Mouse (Mus musculus) heart, embryonic 13.5 days (tissue): ENCODE measurements around the gene Epb41l2. TPM values are rescaled to one million over a fixed set of nuclear protein-coding genes. Genes with fewer than 3 reads are reported as not detected.

Source experiments
- ATAC-seq: fragments of 200-750 bp; cut with Nextera tagmentation; 2 replicates; pipeline ENCODE4 v1.8.0; 2017; ENCODE audit warnings: moderate TSS enrichment; ENCODE audit not compliant: insufficient number of reproducible peaks, low FRiP score, low TSS enrichment; ENCODE audit errors: extremely low read depth
- H3K27ac ChIP-seq: fragments of 300-500 bp; sonication (generic); replicated peaks from 2 replicates; pipeline ENCODE4 v1.5.1; 2015; ENCODE audit warnings: moderate library complexity, mild to moderate bottlenecking, inconsistent platforms
- H3K27me3 ChIP-seq: fragments of 300-500 bp; sonication (generic); replicated peaks from 2 replicates; pipeline ENCODE4 v1.6.1; 2015; ENCODE audit warnings: mild to moderate bottlenecking, inconsistent platforms
- H3K36me3 ChIP-seq: fragments of 300-500 bp; sonication (generic); 2 replicates; pipeline ENCODE4 v1.6.1; 2015; ENCODE audit warnings: mild to moderate bottlenecking, inconsistent platforms
- H3K4me1 ChIP-seq: fragments of 300-500 bp; sonication (generic); 2 replicates; pipeline ENCODE4 v1.6.1; 2015; ENCODE audit warnings: inconsistent platforms
- H3K4me2 ChIP-seq: fragments of 300-500 bp; sonication (generic); 2 replicates; pipeline ENCODE4 v1.6.1; 2015; ENCODE audit warnings: inconsistent platforms, mild to moderate bottlenecking, moderate library complexity
- H3K4me3 ChIP-seq: fragments of 300-500 bp; sonication (generic); 2 replicates; pipeline ENCODE4 v1.5.1; 2015; ENCODE audit warnings: moderate library complexity, mild to moderate bottlenecking, inconsistent platforms
- H3K9ac ChIP-seq: fragments of 300-500 bp; sonication (generic); 2 replicates; pipeline ENCODE4 v1.6.1; 2015; ENCODE audit warnings: inconsistent platforms, mild to moderate bottlenecking, moderate library complexity
- H3K9me3 ChIP-seq: fragments of 300-500 bp; sonication (generic); 2 replicates; pipeline ENCODE4 v1.6.1; 2016; ENCODE audit warnings: inconsistent platforms
- WGBS: fragments of 180-500 bp; shearing (Covaris S2); methylation state at CpG from one replicate; pipeline ENCODE4 v1.1.7; 2015; ENCODE audit warnings: mixed read lengths; 5-methylcytosine and 5-hydroxymethylcytosine counted together
- polyA plus RNA-seq: library from polyadenylated mRNA; unstranded; fragments of >200 nt; fragmentation: Nextera tagmentation; extraction: Ambion mirVana; gene quantifications from 2 replicates; pipeline ENCODE4 v1.2.1, GENCODE M21; 2015

Gene Epb41l2
- polyA plus RNA-seq, 1 experiment from 2014 or later, result 45.8 TPM

DNA sequence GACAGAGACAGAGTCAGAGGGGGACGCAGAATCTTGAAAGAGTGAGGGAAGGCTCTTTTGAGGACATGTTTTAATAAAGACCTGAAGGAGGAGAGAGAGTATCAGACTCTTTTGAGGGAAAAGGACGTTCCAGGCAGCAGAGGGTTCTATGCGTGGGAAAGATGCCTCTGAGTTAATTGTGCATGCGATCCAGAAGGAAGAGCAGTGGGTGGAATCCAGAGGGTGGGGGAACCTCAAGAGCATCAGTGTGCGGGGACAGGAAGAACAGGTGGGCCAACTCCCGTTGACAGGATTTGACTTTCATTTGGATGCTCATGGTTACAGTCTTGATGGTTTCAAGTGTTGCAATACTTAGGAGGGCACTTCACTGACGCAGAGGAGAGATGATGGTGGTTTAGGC, 29.5 kb upstream of the Epb41l2 start:
- ATAC-seq, result no peak
- H3K36me3 ChIP-seq, result no peaks in the 10 kb centered on the region
- peaks cover 7% of the 10 kb centered on the region; the same call in 1 of the 2 replicates for H3K4me1 ChIP-seq
- H3K27me3 ChIP-seq, result no peaks in the 10 kb centered on the region
- no peaks in the 10 kb centered on the region for H3K9me3 ChIP-seq
- no peak overlapping the region for H3K4me2 ChIP-seq
- H3K27ac ChIP-seq, result no peak overlapping the region
- 81% methylated on average over 7 of the region's 7 CpGs for WGBS
- H3K9ac ChIP-seq, result no peak overlapping the region
- no peak overlapping the region for H3K4me3 ChIP-seq

GRCm38 (mm10) chr10:25331321-25332049, 28.1 kb upstream of the Epb41l2 start:
- Histone ChIP-seq H3K4me1 (peaks cover 7% of the 10 kb centered on the region; the same call in 1 of the 2 replicates), H3K27ac (0 out of 2 replicates have a peak overlapping the region, but pooled peaks have one; percentile 45), H3K9me3 (no peaks in the 10 kb centered on the region), H3K36me3 (no peaks in the 10 kb centered on the region), H3K4me2 (no peak overlapping the region), H3K27me3 (no peaks in the 10 kb centered on the region), H3K4me3 (no peak overlapping the region), H3K9ac (no peak overlapping the region)
- ATAC-seq, result no peak
- WGBS, result 57% methylated on average over 9 of the region's 9 CpGs

GRCm38 (mm10) chr10:25333390-25334079, 26.1 kb upstream of the Epb41l2 start:
- H3K36me3 ChIP-seq, result no peaks in the 10 kb centered on the region
- WGBS, result 75% methylated on average over 4 of the region's 4 CpGs
- no peak overlapping the region for H3K4me2 ChIP-seq
- ATAC-seq, result no peak
- H3K27ac ChIP-seq, result no peak overlapping the region
- H3K27me3 ChIP-seq, result no peaks in the 10 kb centered on the region
- H3K4me3 ChIP-seq, result no peak overlapping the region
- peaks cover 7% of the 10 kb centered on the region; the same call in 1 of the 2 replicates for H3K4me1 ChIP-seq
- no peaks in the 10 kb centered on the region for H3K9me3 ChIP-seq
- no peak overlapping the region for H3K9ac ChIP-seq

GRCm38 (mm10) chr10:25340675-25341074, 18.9 kb upstream of the Epb41l2 start:
- Histone ChIP-seq H3K27me3 (no peaks in the 10 kb centered on the region), H3K9ac (no peak overlapping the region), H3K4me3 (no peak overlapping the region), H3K4me1 (no peaks in the 10 kb centered on the region), H3K36me3 (no peaks in the 10 kb centered on the region), H3K27ac (no peak overlapping the region), H3K9me3 (peaks cover 3% of the 10 kb centered on the region; the same call in 1 of the 2 replicates), H3K4me2 (no peak overlapping the region)
- 86% methylated on average over 5 of the region's 5 CpGs for WGBS
- no peak for ATAC-seq

GRCm38 (mm10) chr10:25342801-25343200, 16.8 kb upstream of the Epb41l2 start:
- ATAC-seq, result no peak
- Histone ChIP-seq H3K4me3 (no peak overlapping the region), H3K4me1 (no peaks in the 10 kb centered on the region), H3K9ac (no peak overlapping the region), H3K27ac (no peak overlapping the region), H3K27me3 (no peaks in the 10 kb centered on the region), H3K36me3 (no peaks in the 10 kb centered on the region), H3K9me3 (peaks cover 3% of the 10 kb centered on the region; the same call in 1 of the 2 replicates), H3K4me2 (no peak overlapping the region)

GRCm38 (mm10) chr10:25353941-25354340, 5.7 kb upstream of the Epb41l2 start:
- Histone ChIP-seq H3K36me3 (no peaks in the 10 kb centered on the region), H3K9me3 (no peaks in the 10 kb centered on the region), H3K27me3 (no peaks in the 10 kb centered on the region), H3K4me1 (peaks cover 3% of the 10 kb centered on the region; the same call in 1 of the 2 replicates), H3K9ac (no peak overlapping the region), H3K27ac (no peak overlapping the region), H3K4me2 (no peak overlapping the region), H3K4me3 (no peak overlapping the region)
- 90% methylated on average over 3 of the region's 3 CpGs for WGBS
- no peak for ATAC-seq

DNA sequence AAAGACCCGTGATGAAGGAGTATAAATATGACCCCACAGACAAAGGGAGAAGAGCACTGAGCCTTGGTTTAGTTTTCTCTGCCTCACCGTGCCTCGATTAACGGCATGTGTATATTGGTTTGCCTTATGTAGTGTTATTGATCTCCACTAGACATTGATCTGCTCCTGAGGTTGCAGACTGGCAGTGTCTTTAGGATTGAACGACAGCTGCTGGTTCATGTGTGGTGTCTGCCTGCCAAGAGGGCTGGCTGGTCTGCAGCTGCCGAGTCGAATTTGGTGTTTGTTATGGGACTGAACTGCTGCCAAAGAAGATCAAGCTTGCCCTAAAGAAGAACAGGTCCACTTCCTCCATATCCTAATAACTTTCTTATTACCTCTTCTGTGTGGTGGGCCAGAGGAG, 5.2 kb upstream of the Epb41l2 start:
- ATAC-seq, result no peak
- Histone ChIP-seq H3K9ac (no peak overlapping the region), H3K4me2 (no peak overlapping the region), H3K27ac (no peak overlapping the region), H3K9me3 (no peaks in the 10 kb centered on the region), H3K36me3 (no peaks in the 10 kb centered on the region), H3K4me1 (peaks cover 6% of the 10 kb centered on the region; the same call in 1 of the 2 replicates), H3K4me3 (no peak overlapping the region), H3K27me3 (no peaks in the 10 kb centered on the region)
- WGBS, result 91% methylated on average over 7 of the region's 7 CpGs

DNA sequence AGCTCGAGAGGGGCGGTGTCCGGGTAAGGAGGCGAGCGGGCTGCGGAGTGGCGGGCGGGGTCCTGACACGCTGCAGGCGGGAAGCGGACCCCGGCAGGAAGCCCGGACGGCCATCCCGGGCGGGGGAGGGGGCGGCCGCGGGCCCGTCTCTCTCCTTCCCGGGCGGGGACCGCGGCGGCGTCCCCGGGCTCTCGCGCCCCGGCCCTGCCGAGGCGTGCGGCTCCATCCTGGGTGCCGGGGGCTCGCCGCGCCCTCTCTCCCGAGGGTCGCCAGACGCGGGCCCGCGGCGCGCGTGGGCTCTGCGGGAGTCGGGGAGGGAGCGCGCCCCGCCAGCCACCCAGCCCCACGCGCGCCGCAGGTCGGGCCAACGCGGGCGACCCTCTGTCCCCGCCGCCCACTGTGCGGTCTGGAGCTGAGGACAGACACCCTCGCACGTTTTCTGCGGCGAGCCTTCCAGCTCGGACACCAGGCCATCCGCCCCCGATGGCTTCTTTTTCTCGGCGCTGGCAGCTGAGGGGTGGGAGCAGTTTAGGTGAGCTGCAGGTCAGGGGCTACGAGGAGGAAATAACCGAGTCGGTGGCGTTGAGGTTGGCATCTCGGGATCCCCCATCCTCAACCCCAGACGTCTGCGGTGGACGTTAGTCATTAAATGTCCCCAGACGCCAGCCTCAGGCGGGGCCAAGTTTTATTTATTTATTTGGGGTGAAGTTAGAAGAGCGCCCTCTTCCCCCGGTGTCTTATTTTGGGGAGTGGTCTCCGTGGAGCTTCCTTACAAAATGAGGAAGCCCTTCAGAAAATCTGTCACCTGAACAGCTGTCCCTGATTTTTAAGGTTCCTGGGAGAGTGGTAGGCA, 587 bp downstream of the Epb41l2 start:
- no peak for ATAC-seq
- WGBS, result under 1% methylated on average over 61 of the region's 84 CpGs
- no peaks in the 10 kb centered on the region for H3K9me3 ChIP-seq
- H3K4me1 ChIP-seq, result peaks cover 44% of the 10 kb centered on the region
- no peaks in the 10 kb centered on the region for H3K36me3 ChIP-seq
- H3K27ac ChIP-seq, result peak overlapping the region; percentile 91
- no peaks in the 10 kb centered on the region for H3K27me3 ChIP-seq
- peak overlapping the region; percentile 98 for H3K9ac ChIP-seq
- H3K4me3 ChIP-seq, result peak overlapping the region; percentile 90
- peak overlapping the region; percentile 80 for H3K4me2 ChIP-seq

- WGBS, result 30% methylated on average over 6 of the region's 6 CpGs
- Histone ChIP-seq H3K4me1 (peaks cover 65% of the 10 kb centered on the region), H3K4me2 (peak overlapping the region; percentile 80), H3K27ac (no peak overlapping the region), H3K9ac (peak overlapping the region; percentile 69), H3K4me3 (peak overlapping the region; percentile 90), H3K9me3 (no peaks in the 10 kb centered on the region), H3K27me3 (no peaks in the 10 kb centered on the region), H3K36me3 (no peaks in the 10 kb centered on the region)
- ATAC-seq, result no peak
Observed at GRCm38 (mm10) chr10:25362235-25362634, 2.6 kb downstream of the Epb41l2 start.

DNA sequence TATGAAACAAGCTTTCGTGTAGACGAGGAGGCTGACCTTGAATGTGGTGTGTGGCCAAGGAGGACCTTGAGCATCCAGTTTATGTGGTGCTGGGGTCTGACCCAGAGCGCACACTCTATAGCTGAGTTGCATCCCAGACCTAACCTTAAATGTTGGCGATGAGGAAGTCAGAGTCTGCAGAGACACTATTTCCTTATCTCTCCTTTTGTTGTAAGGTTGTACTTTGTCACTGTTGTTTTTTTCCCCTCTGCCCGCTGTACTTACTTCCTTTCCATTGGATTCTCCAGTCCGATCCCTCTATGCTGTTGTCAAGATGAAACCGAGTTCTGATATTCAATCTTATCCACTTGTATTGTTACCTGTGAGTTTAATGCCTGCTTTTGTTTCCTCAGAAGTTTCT, 5.6 kb downstream of the Epb41l2 start:
- Histone ChIP-seq H3K9me3 (no peaks in the 10 kb centered on the region), H3K4me2 (peak overlapping the region; percentile 34), H3K4me3 (no peak overlapping the region), H3K4me1 (peaks cover 80% of the 10 kb centered on the region), H3K27me3 (no peaks in the 10 kb centered on the region), H3K9ac (no peak overlapping the region), H3K36me3 (no peaks in the 10 kb centered on the region), H3K27ac (peak overlapping the region; percentile 61)
- WGBS, result 74% methylated on average over 7 of the region's 7 CpGs
- ATAC-seq, result no peak

GRCm38 (mm10) chr10:25365708-25366107, 6.1 kb downstream of the Epb41l2 start:
- Histone ChIP-seq H3K9me3 (no peaks in the 10 kb centered on the region), H3K4me3 (no peak overlapping the region), H3K4me2 (peak overlapping the region; percentile 34), H3K27me3 (no peaks in the 10 kb centered on the region), H3K27ac (peak overlapping the region; percentile 61), H3K36me3 (no peaks in the 10 kb centered on the region), H3K4me1 (peaks cover 83% of the 10 kb centered on the region), H3K9ac (no peak overlapping the region)
- 36% methylated on average over 7 of the region's 7 CpGs for WGBS
- ATAC-seq, result no peak
